ENCODE assay signal across 8 mouse cellular contexts in the genomic region with DNA sequence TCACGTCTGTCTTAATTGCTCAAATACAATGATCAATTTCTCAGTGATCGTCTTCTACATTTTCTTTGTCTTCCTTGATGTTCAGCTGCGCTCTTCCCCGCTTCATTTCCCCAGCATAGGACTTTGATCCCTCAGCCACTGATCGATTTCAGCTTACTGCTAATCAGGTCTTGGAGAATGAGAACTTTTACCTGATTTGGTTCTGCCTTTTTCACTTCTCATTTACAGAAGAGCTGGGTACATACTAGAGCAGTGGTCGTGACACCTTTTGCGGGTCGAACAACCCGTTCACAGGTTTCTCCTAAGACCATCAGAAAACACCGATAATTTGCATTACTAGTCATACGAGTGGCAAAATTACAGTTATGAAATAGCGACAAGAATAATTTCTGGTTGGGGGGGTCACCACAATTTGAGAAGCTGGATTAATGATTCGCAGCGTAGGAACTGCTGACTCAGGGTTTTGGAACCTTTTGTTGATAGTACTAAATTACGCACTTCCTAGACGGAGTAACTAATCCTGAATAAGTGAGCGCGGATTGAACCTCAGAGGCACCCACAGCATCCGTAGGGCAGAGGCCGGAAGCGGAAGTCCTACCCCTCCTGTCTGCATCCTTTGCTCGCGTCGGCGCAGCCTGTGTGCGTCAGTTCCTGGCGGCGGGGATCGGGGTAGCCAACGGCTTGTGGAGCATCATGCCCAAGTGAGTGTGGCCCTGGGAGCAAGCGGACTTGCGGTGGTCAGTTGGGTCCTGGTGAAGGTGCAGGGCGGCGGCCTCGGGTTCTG. TPM values are rescaled to one million over a fixed set of nuclear protein-coding genes. Genes with fewer than 3 reads are reported as not detected.
DNase-seq lines count a peak whose midpoint lies in the region; ATAC-seq lines count a peak whose summit lies in the region.

No protein-coding gene starts in this region.

- no peaks in the 10 kb centered on the region for H3K9me3 ChIP-seq in hindbrain, embryonic 15.5 days

- H3K4me1 ChIP-seq in hindbrain, embryonic 15.5 days (replicated peaks): peaks cover 10% of the 10 kb centered on the region

- H3K9ac ChIP-seq in hindbrain, embryonic 15.5 days: peak overlapping the region; percentile 94

- H3K27ac ChIP-seq in hindbrain, embryonic 15.5 days (replicated peaks): peak overlapping the region; percentile 74

- H3K27me3 ChIP-seq in hindbrain, embryonic 15.5 days: peaks cover 10% of the 10 kb centered on the region; the same call in 1 of the 2 replicates

- H3K36me3 ChIP-seq in hindbrain, embryonic 15.5 days: peaks cover 22% of the 10 kb centered on the region

- peak; percentile 96 for DNase-seq in T-cell, adult 2 months (ENCODE audit: low spot score)
- peak; percentile 98 to 99 for DNase-seq in cerebellum, postnatal 36 days
- peak; percentile 97 to 98 for DNase-seq in frontal cortex, postnatal 36 days (ENCODE audit: low spot score in 2 of 2)
- DNase-seq in left cerebral cortex, adult 11 months (ENCODE audit: low spot score): peak; percentile 96
- peak; percentile 95 to 97 for DNase-seq in lung, postnatal 4 days
- peak; percentile 88 for DNase-seq in retina, postnatal 7 days (ENCODE audit: low read depth, low spot score)
- DNase-seq in urinary bladder, adult 2 months (ENCODE audit: low spot score): peak; percentile 82

- ATAC-seq in hindbrain, embryonic 15.5 days (ENCODE audit: low FRiP score, low read depth): peak; percentile 97

- WGBS in hindbrain, embryonic 15.5 days: 2% methylated on average over 35 of the region's 35 CpGs

- H3K4me2 ChIP-seq in hindbrain, embryonic 15.5 days: peak overlapping the region; percentile 65

- peak overlapping the region; percentile 94 for H3K4me3 ChIP-seq in hindbrain, embryonic 15.5 days

RNA-seq across cellular contexts. Expression of a gene that starts 1.7 kb away (rescaled TPM):
- 216 and 230 TPM in 2 replicates for polyA plus RNA-seq in hindbrain, embryonic 15.5 days (2015; fragmentation: Nextera tagmentation; extraction: Ambion mirVana)
- 74.7 and 77.3 TPM in 2 replicates for polyA plus RNA-seq in urinary bladder, adult 2 months (2012; rRNA removed)

RNA-seq across cellular contexts. Expression of a gene that starts 16.6 kb away (rescaled TPM):
- polyA plus RNA-seq in hindbrain, embryonic 15.5 days (2015; fragmentation: Nextera tagmentation; extraction: Ambion mirVana): 6.4 and 7.6 TPM in 2 replicates
- polyA plus RNA-seq in urinary bladder, adult 2 months (2012; rRNA removed): 5.2 and 6.0 TPM in 2 replicates

RNA-seq across cellular contexts. Expression of a gene that starts 19.2 kb away (rescaled TPM):
- 10.0 and 12.0 TPM in 2 replicates for polyA plus RNA-seq in hindbrain, embryonic 15.5 days (2015; fragmentation: Nextera tagmentation; extraction: Ambion mirVana)
- polyA plus RNA-seq in urinary bladder, adult 2 months (2012; rRNA removed): 62.7 and 79.1 TPM in 2 replicates

Comparison
In these comparisons a context has a peak if more than half of its experiments do, and no peak if none do; other contexts are left out.
1. Peak in every context shown above with its lines: DNase-seq, ATAC-seq, H3K4me3 ChIP-seq and H3K27ac ChIP-seq.